Mouse (Mus musculus) adrenal gland (tissue): Measurements from ENCODE around the gene Neurod6.
"Not testable (repeated sequence)": the region's sequence is repeated elsewhere in the genome, so short reads cannot be mapped to it uniquely, and the experiment has no call there.

Experiments used
- intact Hi-C: fragments of 180-260 bp; cut with DNase I; formaldehyde crosslinking; loops from one replicate; pipeline ENCODE4 v1.15.1; 2025
- long read RNA-seq, 2 experiments: library from polyadenylated mRNA; unstranded; transcript quantifications; one replicate each; pipeline ENCODE4 v2.0.0; 2020; ENCODE audit warnings: borderline replicate concordance in 1 of 2; ENCODE audit not compliant: insufficient replicate concordance in 1 of 2

The Neurod6 gene
- long read RNA-seq, experiment 1 = 0 reads
- long read RNA-seq, experiment 2 = 0 reads

- intact Hi-C loops = no loop called here
Observed at GRCm38 (mm10) chr6:55680974-55681373, at the start of gene Neurod6. Gene Neurod6 (minus strand): TSS chr6:55681263.

- intact Hi-C loops = loop anchor here (1.0 to 2.0 kb wide), 2 partner anchors 96 to 233 kb away; no protein-coding TSS in a partner anchor
Observed at GRCm38 (mm10) chr6:55717209-55717608, 36.1 kb upstream of the Neurod6 start.

- intact Hi-C loops = no loop called here
Observed at GRCm38 (mm10) chr6:55715446-55715845, 34.4 kb upstream of the Neurod6 start.

GRCm38 (mm10) chr6:55710913-55711312 is 29.9 kb upstream of the Neurod6 start:
- intact Hi-C loops = not testable (repeated sequence)

- intact Hi-C loops = no loop called here
Observed at GRCm38 (mm10) chr6:55704759-55705104, 23.7 kb upstream of the Neurod6 start.

GRCm38 (mm10) chr6:55704061-55704758 is 23.1 kb upstream of the Neurod6 start:
- intact Hi-C loops = no loop called here

- intact Hi-C loops = no loop called here
Observed at GRCm38 (mm10) chr6:55700392-55701386, 19.6 kb upstream of the Neurod6 start.

GRCm38 (mm10) chr6:55690015-55690531 is 9.0 kb upstream of the Neurod6 start:
- intact Hi-C loops = no loop called here

- intact Hi-C loops = no loop called here
Observed at GRCm38 (mm10) chr6:55683506-55683905, 2.4 kb upstream of the Neurod6 start.

- intact Hi-C loops = no loop called here
Observed at GRCm38 (mm10) chr6:55682886-55683285, 1.8 kb upstream of the Neurod6 start.

GRCm38 (mm10) chr6:55678571-55679185 is 2.4 kb downstream of the Neurod6 start:
- intact Hi-C loops = no loop called here

GRCm38 (mm10) chr6:55677326-55677725 is 3.7 kb downstream of the Neurod6 start:
- intact Hi-C loops = no loop called here

- intact Hi-C loops = no loop called here
Observed at GRCm38 (mm10) chr6:55676663-55677311, 4.3 kb downstream of the Neurod6 start.

GRCm38 (mm10) chr6:55676141-55676662 is 4.9 kb downstream of the Neurod6 start:
- intact Hi-C loops = no loop called here

GRCm38 (mm10) chr6:55667801-55668200 is 13.3 kb downstream of the Neurod6 start:
- intact Hi-C loops = no loop called here

GRCm38 (mm10) chr6:55661126-55661915 is 19.7 kb downstream of the Neurod6 start:
- intact Hi-C loops = no loop called here

- intact Hi-C loops = no loop called here
Observed at GRCm38 (mm10) chr6:55649996-55650395, 31.1 kb downstream of the Neurod6 start.

- intact Hi-C loops = no loop called here
Observed at GRCm38 (mm10) chr6:55649581-55649980, 31.5 kb downstream of the Neurod6 start.

GRCm38 (mm10) chr6:55648886-55649285 is 32.2 kb downstream of the Neurod6 start:
- intact Hi-C loops = no loop called here

GRCm38 (mm10) chr6:55647771-55648280 is 33.2 kb downstream of the Neurod6 start:
- intact Hi-C loops = no loop called here
